8 mouse cellular contexts compared by ENCODE assay signal in genomic region chr15:82962536-82962935, GRCm38 (mm10). TPM values are rescaled to one million over a fixed set of nuclear protein-coding genes. Genes with fewer than 3 reads are reported as not detected.
A peak's percentile ranks its signal among the peaks of the same experiment; 100 is the strongest.
DNase-seq lines count a peak whose midpoint lies in the region; ATAC-seq and TF ChIP-seq lines count a peak whose summit lies in the region.

No protein-coding gene starts in this region.

- DNase-seq in cerebellum, postnatal 4 days (ENCODE audit: low spot score in 2 of 2) = no peak
- peak; percentile 54 to 69 for DNase-seq in kidney, postnatal 36 days
- DNase-seq in frontal cortex, postnatal 10 days (ENCODE audit: low spot score in 2 of 2) = no peak
- no peak for DNase-seq in left cerebral cortex, postnatal 10 days (ENCODE audit: extremely low spot score in 1 of 2, low spot score in 2 of 2)
- no peak for DNase-seq in left cerebral cortex, postnatal 36 days (ENCODE audit: low spot score in 2 of 2)

- no peak for TF ChIP-seq CTCF in E14TG2a.4 (conservative IDR thresholded peaks at IDR 0.05; ENCODE audit: low read length)

- peak; percentile 24; the same call in 1 of the 2 replicates for ATAC-seq in cerebellum, adult (ENCODE audit: insufficient number of reproducible peaks, low FRiP score, low TSS enrichment)
- ATAC-seq in forebrain, embryonic 16.5 days = no peak

- peaks cover 70% of the 10 kb centered on the region for H3K4me1 ChIP-seq in E14TG2a.4 (replicated peaks; ENCODE audit: low read depth, low read length)
- peaks cover 77% of the 10 kb centered on the region for H3K4me1 ChIP-seq in forebrain, embryonic 16.5 days (replicated peaks; ENCODE audit: control insufficient read depth, insufficient read depth, low read length)

- 38% methylated on average over 4 of the region's 4 CpGs for WGBS in forebrain, embryonic 16.5 days

- H3K36me3 ChIP-seq in E14TG2a.4 (ENCODE audit: insufficient read depth, low read length) = no peaks in the 10 kb centered on the region
- no peaks in the 10 kb centered on the region for H3K36me3 ChIP-seq in forebrain, embryonic 16.5 days (ENCODE audit: control insufficient read depth, insufficient read depth)

- H3K4me3 ChIP-seq in E14TG2a.4 (replicated peaks; ENCODE audit: low read length) = peak overlapping the region; percentile 80
- H3K4me3 ChIP-seq in forebrain, embryonic 16.5 days (replicated peaks; ENCODE audit: low read length) = peak overlapping the region; percentile 69

- H3K9me3 ChIP-seq in E14TG2a.4 (ENCODE audit: low read length) = no peaks in the 10 kb centered on the region
- H3K9me3 ChIP-seq in forebrain, embryonic 16.5 days (ENCODE audit: control insufficient read depth, low read length) = no peaks in the 10 kb centered on the region

- intact Hi-C loops in left cerebral cortex, postnatal 10 days (cut with DNase I) = loop anchor here (5.0 kb wide), 1 partner anchor 70 kb away; the partner anchor contains the start of gene Nfam1
- intact Hi-C loops in left cerebral cortex, postnatal 36 days (cut with DNase I) = loop anchor here (10.0 kb wide), 1 partner anchor 72 kb away; the partner anchor contains the start of gene Nfam1

- peak overlapping the region; percentile 34 for H3K27ac ChIP-seq in forebrain, embryonic 16.5 days (ENCODE audit: low read length)

- H3K27me3 ChIP-seq in E14TG2a.4 (ENCODE audit: insufficient read depth, low read length) = peaks cover 84% of the 10 kb centered on the region
- H3K27me3 ChIP-seq in forebrain, embryonic 16.5 days (replicated peaks; ENCODE audit: control insufficient read depth, insufficient read depth, low read length) = no peaks in the 10 kb centered on the region

- peak overlapping the region; percentile 78 for H3K4me2 ChIP-seq in forebrain, embryonic 16.5 days (ENCODE audit: low read length)

- H3K9ac ChIP-seq in forebrain, embryonic 16.5 days (replicated peaks; ENCODE audit: low read depth, low read length) = peak overlapping the region; percentile 86

RNA-seq across cellular contexts. Expression of gene Tcf20, which starts 25.1 kb away (rescaled TPM):
- polyA plus RNA-seq in forebrain, embryonic 16.5 days (2015; fragmentation: Nextera tagmentation; extraction: Ambion mirVana) = 18.3 and 18.6 TPM in 2 replicates
- 100 to 1,000 TPM; 123 to 128 TPM for total RNA-seq in left cerebral cortex, postnatal 10 days (2021)
- 100 to 1,000 TPM; 210 to 218 TPM for total RNA-seq in left cerebral cortex, postnatal 36 days (2021)

Comparison
In these comparisons a context has a peak if more than half of its experiments do, and no peak if none do; other contexts are left out.
1. DNase-seq: peak in kidney, postnatal 36 days (2 of 2); none in cerebellum, postnatal 4 days (0 of 2), frontal cortex, postnatal 10 days (0 of 2), left cerebral cortex, postnatal 10 days (0 of 2) and left cerebral cortex, postnatal 36 days (0 of 2).